Mouse (Mus musculus) lung, embryonic 14.5 days (tissue): ENCODE data around the gene Cd300lg. TPM values are rescaled to one million over a fixed set of nuclear protein-coding genes. Genes with fewer than 3 reads are reported as not detected.
A peak's percentile ranks its signal among the peaks of the same experiment; 100 is the strongest.

ENCODE experiments used
- ATAC-seq: fragments of 200-750 bp; cut with Nextera tagmentation; 2 replicates; pipeline ENCODE4 v1.8.0; 2017; ENCODE audit warnings: mild to moderate bottlenecking, moderate TSS enrichment, moderate library complexity; ENCODE audit not compliant: insufficient read depth
- DNase-seq: peaks from one replicate; pipeline ENCODE4 v3.0.0-alpha.2; 2015
- H3K27ac ChIP-seq: fragments of 300-500 bp; sonication (generic); 2 replicates; pipeline ENCODE4 v1.5.1; 2014; ENCODE audit warnings: low read depth, mild to moderate bottlenecking, moderate library complexity
- H3K27me3 ChIP-seq: fragments of 300-500 bp; sonication (generic); 2 replicates; pipeline ENCODE4 v1.6.1; 2014; ENCODE audit warnings: low read length, control low read depth; ENCODE audit not compliant: insufficient read depth
- H3K36me3 ChIP-seq: fragments of 300-500 bp; sonication (generic); 2 replicates; pipeline ENCODE4 v1.6.1; 2014; ENCODE audit warnings: control low read depth; ENCODE audit not compliant: insufficient read depth
- H3K4me1 ChIP-seq: fragments of 300-500 bp; sonication (generic); 2 replicates; pipeline ENCODE4 v1.6.1; 2014; ENCODE audit warnings: antibody characterized with exemption, control low read depth; ENCODE audit not compliant: insufficient read depth
- H3K4me2 ChIP-seq: fragments of 300-500 bp; sonication (generic); 2 replicates; pipeline ENCODE4 v1.6.1; 2014; ENCODE audit warnings: mild to moderate bottlenecking
- H3K4me3 ChIP-seq: fragments of 300-500 bp; sonication (generic); 2 replicates; pipeline ENCODE4 v1.5.1; 2014; ENCODE audit warnings: low read depth, low read length
- H3K9ac ChIP-seq: fragments of 300-500 bp; sonication (generic); 2 replicates; pipeline ENCODE4 v1.6.1; 2014
- H3K9me3 ChIP-seq: fragments of 300-500 bp; sonication (generic); 2 replicates; pipeline ENCODE4 v1.6.1; 2016; ENCODE audit warnings: low read depth, low read length, control low read depth
- CTCF ChIP-seq: IDR thresholded peaks from 2 replicates; pipeline ENCODE4 v1.5.1; 2016; ENCODE audit warnings: antibody characterized with exemption, low read depth
- WGBS: fragments of 180-500 bp; shearing (Covaris S2); extraction: QIAGEN DNeasy Blood & Tissue Kit; methylation state at CpG from one replicate; pipeline ENCODE4 v1.1.7; 2014; 5-methylcytosine and 5-hydroxymethylcytosine counted together
- polyA plus RNA-seq: library from polyadenylated mRNA; unstranded; fragments of >200 nt; fragmentation: Nextera tagmentation; extraction: Ambion mirVana; gene quantifications from 2 replicates; pipeline ENCODE4 v1.2.1, GENCODE M21; 2014

Gene Cd300lg
- polyA plus RNA-seq, 1 experiment from 2014 or later, result 0.17 TPM

- DNase-seq (no peak), ATAC-seq (no peak)
- Histone ChIP-seq H3K36me3 (no peaks in the 10 kb centered on the region; the same call in 1 of the 2 replicates), H3K4me3 (no peak overlapping the region), H3K27me3 (no peaks in the 10 kb centered on the region), H3K4me2 (no peak overlapping the region), H3K27ac (no peak overlapping the region), H3K4me1 (no peaks in the 10 kb centered on the region), H3K9ac (no peak overlapping the region), H3K9me3 (no peaks in the 10 kb centered on the region)
- 87% methylated on average over 8 of the region's 8 CpGs for WGBS
- peak; percentile 58 for TF ChIP-seq CTCF
Measured at GRCm38 (mm10) chr11:102004251-102004650, 37.1 kb upstream of the Cd300lg start.

- TF ChIP-seq CTCF, result no peak
- Histone ChIP-seq H3K27me3 (no peaks in the 10 kb centered on the region), H3K9me3 (no peaks in the 10 kb centered on the region), H3K36me3 (no peaks in the 10 kb centered on the region; the same call in 1 of the 2 replicates), H3K27ac (no peak overlapping the region), H3K9ac (no peak overlapping the region), H3K4me1 (no peaks in the 10 kb centered on the region), H3K4me3 (no peak overlapping the region), H3K4me2 (no peak overlapping the region)
- 64% methylated on average over 9 of the region's 9 CpGs for WGBS
- no peak for ATAC-seq
- DNase-seq, result no peak
Measured at GRCm38 (mm10) chr11:102006271-102006670, 35.0 kb upstream of the Cd300lg start.

GRCm38 (mm10) chr11:102006688-102007087 lies 34.6 kb upstream of the Cd300lg start:
- Histone ChIP-seq H3K4me2 (no peak overlapping the region), H3K9ac (no peak overlapping the region), H3K4me3 (no peak overlapping the region), H3K36me3 (no peaks in the 10 kb centered on the region; the same call in 1 of the 2 replicates), H3K27ac (no peak overlapping the region), H3K9me3 (no peaks in the 10 kb centered on the region), H3K27me3 (no peaks in the 10 kb centered on the region), H3K4me1 (no peaks in the 10 kb centered on the region)
- TF ChIP-seq CTCF, result no peak
- WGBS, result 80% methylated on average over 5 of the region's 5 CpGs
- no peak for DNase-seq
- no peak for ATAC-seq

GRCm38 (mm10) chr11:102008372-102008771 lies 32.9 kb upstream of the Cd300lg start:
- no peaks in the 10 kb centered on the region for H3K9me3 ChIP-seq
- no peaks in the 10 kb centered on the region for H3K27me3 ChIP-seq
- H3K4me3 ChIP-seq, result no peak overlapping the region
- no peaks in the 10 kb centered on the region for H3K4me1 ChIP-seq
- no peak for ATAC-seq
- no peaks in the 10 kb centered on the region; the same call in 1 of the 2 replicates for H3K36me3 ChIP-seq
- H3K9ac ChIP-seq, result no peak overlapping the region
- 78% methylated on average over 8 of the region's 8 CpGs for WGBS
- no peak for TF ChIP-seq CTCF
- H3K27ac ChIP-seq, result no peak overlapping the region
- DNase-seq, result no peak
- no peak overlapping the region for H3K4me2 ChIP-seq

- no peak overlapping the region for H3K4me2 ChIP-seq
- WGBS, result 60% methylated on average over 15 of the region's 15 CpGs
- H3K4me3 ChIP-seq, result no peak overlapping the region
- no peak for TF ChIP-seq CTCF
- H3K9me3 ChIP-seq, result no peaks in the 10 kb centered on the region
- DNase-seq (peak; percentile 60), ATAC-seq (no peak)
- H3K4me1 ChIP-seq, result no peaks in the 10 kb centered on the region
- no peak overlapping the region for H3K9ac ChIP-seq
- no peaks in the 10 kb centered on the region for H3K36me3 ChIP-seq
- no peaks in the 10 kb centered on the region for H3K27me3 ChIP-seq
- H3K27ac ChIP-seq, result no peak overlapping the region
Measured at GRCm38 (mm10) chr11:102008954-102009637, 32.2 kb upstream of the Cd300lg start.

- Histone ChIP-seq H3K27me3 (no peaks in the 10 kb centered on the region), H3K4me1 (no peaks in the 10 kb centered on the region), H3K36me3 (0 out of 2 replicates have a peak, but pooled peaks cover under 1% of the 10 kb centered on the region), H3K27ac (no peak overlapping the region), H3K9me3 (no peaks in the 10 kb centered on the region), H3K9ac (no peak overlapping the region), H3K4me3 (no peak overlapping the region), H3K4me2 (no peak overlapping the region)
- ATAC-seq (no peak), DNase-seq (no peak)
- 79% methylated on average over 13 of the region's 13 CpGs for WGBS
- no peak for TF ChIP-seq CTCF
Measured at GRCm38 (mm10) chr11:102010140-102010539, 31.2 kb upstream of the Cd300lg start.

- Histone ChIP-seq H3K27ac (no peak overlapping the region), H3K36me3 (0 out of 2 replicates have a peak, but pooled peaks cover 4% of the 10 kb centered on the region), H3K9me3 (no peaks in the 10 kb centered on the region), H3K9ac (no peak overlapping the region), H3K27me3 (no peaks in the 10 kb centered on the region), H3K4me3 (no peak overlapping the region), H3K4me2 (no peak overlapping the region), H3K4me1 (no peaks in the 10 kb centered on the region)
- ATAC-seq (no peak), DNase-seq (no peak)
- WGBS, result 68% methylated on average over 8 of the region's 8 CpGs
- no peak for TF ChIP-seq CTCF
Measured at GRCm38 (mm10) chr11:102011510-102011909, 29.8 kb upstream of the Cd300lg start.
